Mouse (Mus musculus): Measurements from ENCODE around the gene Ghr. TPM values are rescaled to one million over a fixed set of nuclear protein-coding genes. Genes with fewer than 3 reads are reported as not detected.

The Ghr gene
- polyA plus RNA-seq, 1 experiment: 1.6 TPM

- WGBS: 81% methylated on average over 5 of the region's 5 CpGs
- Histone ChIP-seq H3K36me3 (ENCODE audit: control insufficient read depth, insufficient read depth, low read length) (no peaks in the 10 kb centered on the region), H3K27me3 (ENCODE audit: control insufficient read depth, insufficient read depth, low read length) (no peaks in the 10 kb centered on the region), H3K27ac (ENCODE audit: insufficient read depth, low read length) (no peak overlapping the region), H3K4me1 (ENCODE audit: control insufficient read depth, insufficient read depth, insufficient read length) (no peaks in the 10 kb centered on the region), H3K4me3 (ENCODE audit: extremely low read depth, insufficient read depth, insufficient read length) (no peak overlapping the region)
- TF ChIP-seq POLR2A (IDR thresholded peaks at IDR 0.05; ENCODE audit: low read depth, low read length): no peak
- no peak for TF ChIP-seq CTCF (IDR thresholded peaks at IDR 0.05; ENCODE audit: extremely low read depth, insufficient read depth, insufficient read length, insufficient replicate concordance)
- DNase-seq (ENCODE audit: low read depth in 1 of 2, low spot score in 2 of 2): no peak
Measured at GRCm38 (mm10) chr15:3504700-3505099, 78.6 kb downstream of the Ghr start.

- Histone ChIP-seq H3K27ac (ENCODE audit: insufficient read depth, low read length) (no peak overlapping the region), H3K27me3 (ENCODE audit: control insufficient read depth, insufficient read depth, low read length) (no peaks in the 10 kb centered on the region), H3K4me3 (ENCODE audit: extremely low read depth, insufficient read depth, insufficient read length) (no peak overlapping the region), H3K4me1 (ENCODE audit: control insufficient read depth, insufficient read depth, insufficient read length) (no peaks in the 10 kb centered on the region), H3K36me3 (ENCODE audit: control insufficient read depth, insufficient read depth, low read length) (no peaks in the 10 kb centered on the region)
- TF ChIP-seq CTCF (IDR thresholded peaks at IDR 0.05; ENCODE audit: extremely low read depth, insufficient read depth, insufficient read length, insufficient replicate concordance) (no peak), POLR2A (IDR thresholded peaks at IDR 0.05; ENCODE audit: low read depth, low read length) (no peak)
- no peak for DNase-seq (ENCODE audit: low read depth in 1 of 2, low spot score in 2 of 2)
- 90% methylated on average over 3 of the region's 3 CpGs for whole genome bisulfite sequencing
Measured at GRCm38 (mm10) chr15:3501683-3502082, 81.6 kb downstream of the Ghr start.

- TF ChIP-seq CTCF (IDR thresholded peaks at IDR 0.05; ENCODE audit: extremely low read depth, insufficient read depth, insufficient read length, insufficient replicate concordance) (no peak), POLR2A (IDR thresholded peaks at IDR 0.05; ENCODE audit: low read depth, low read length) (no peak)
- Histone ChIP-seq H3K36me3 (ENCODE audit: control insufficient read depth, insufficient read depth, low read length) (no peaks in the 10 kb centered on the region), H3K4me3 (ENCODE audit: extremely low read depth, insufficient read depth, insufficient read length) (no peak overlapping the region), H3K4me1 (ENCODE audit: control insufficient read depth, insufficient read depth, insufficient read length) (no peaks in the 10 kb centered on the region), H3K27me3 (ENCODE audit: control insufficient read depth, insufficient read depth, low read length) (no peaks in the 10 kb centered on the region), H3K27ac (ENCODE audit: insufficient read depth, low read length) (no peak overlapping the region)
- WGBS: 86% methylated on average over 1 of the region's 1 CpGs
- DNase-seq (ENCODE audit: low read depth in 1 of 2, low spot score in 2 of 2): no peak
Measured at GRCm38 (mm10) chr15:3499020-3499419, 84.3 kb downstream of the Ghr start.

GRCm38 (mm10) chr15:3497946-3498580 is 85.2 kb downstream of the Ghr start:
- Histone ChIP-seq H3K4me3 (ENCODE audit: extremely low read depth, insufficient read depth, insufficient read length) (no peak overlapping the region), H3K4me1 (ENCODE audit: control insufficient read depth, insufficient read depth, insufficient read length) (no peaks in the 10 kb centered on the region), H3K27ac (ENCODE audit: insufficient read depth, low read length) (no peak overlapping the region), H3K36me3 (ENCODE audit: control insufficient read depth, insufficient read depth, low read length) (no peaks in the 10 kb centered on the region), H3K27me3 (ENCODE audit: control insufficient read depth, insufficient read depth, low read length) (no peaks in the 10 kb centered on the region)
- TF ChIP-seq POLR2A (IDR thresholded peaks at IDR 0.05; ENCODE audit: low read depth, low read length) (no peak), CTCF (IDR thresholded peaks at IDR 0.05; ENCODE audit: extremely low read depth, insufficient read depth, insufficient read length, insufficient replicate concordance) (no peak)
- DNase-seq (ENCODE audit: low read depth in 1 of 2, low spot score in 2 of 2): no peak
- WGBS: 89% methylated on average over 9 of the region's 9 CpGs

DNA sequence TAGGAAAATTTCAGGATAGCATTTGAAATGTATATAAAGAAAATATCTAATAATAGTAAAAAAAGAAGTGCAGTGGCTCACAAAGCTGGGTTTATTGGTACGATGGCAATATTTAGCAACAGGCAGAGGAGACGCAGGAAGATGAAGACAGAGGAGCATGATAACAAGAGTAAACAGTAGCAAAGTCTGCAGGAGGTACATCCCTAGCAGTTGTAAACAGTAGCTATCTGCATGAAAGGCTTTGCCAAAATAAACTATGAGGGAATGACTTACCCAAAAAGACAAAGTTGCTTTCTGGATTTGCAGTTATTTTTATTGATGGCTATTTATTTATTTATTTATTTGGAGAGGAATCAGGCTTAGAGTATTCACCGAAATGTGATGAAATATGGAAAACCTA is 92.4 kb downstream of the Ghr start:
- no peak for TF ChIP-seq CTCF (IDR thresholded peaks at IDR 0.05; ENCODE audit: extremely low read depth, insufficient read depth, insufficient read length, insufficient replicate concordance)
- 90% methylated on average over 3 of the region's 3 CpGs for WGBS
- H3K4me1 ChIP-seq (ENCODE audit: control insufficient read depth, insufficient read depth, insufficient read length): no peaks in the 10 kb centered on the region
- H3K27me3 ChIP-seq (ENCODE audit: control insufficient read depth, insufficient read depth, low read length): no peaks in the 10 kb centered on the region
- no peak for DNase-seq (ENCODE audit: low read depth in 1 of 2, low spot score in 2 of 2)
- no peak overlapping the region for H3K27ac ChIP-seq (ENCODE audit: insufficient read depth, low read length)
- no peak overlapping the region for H3K4me3 ChIP-seq (ENCODE audit: extremely low read depth, insufficient read depth, insufficient read length)
- H3K36me3 ChIP-seq (ENCODE audit: control insufficient read depth, insufficient read depth, low read length): no peaks in the 10 kb centered on the region

DNA sequence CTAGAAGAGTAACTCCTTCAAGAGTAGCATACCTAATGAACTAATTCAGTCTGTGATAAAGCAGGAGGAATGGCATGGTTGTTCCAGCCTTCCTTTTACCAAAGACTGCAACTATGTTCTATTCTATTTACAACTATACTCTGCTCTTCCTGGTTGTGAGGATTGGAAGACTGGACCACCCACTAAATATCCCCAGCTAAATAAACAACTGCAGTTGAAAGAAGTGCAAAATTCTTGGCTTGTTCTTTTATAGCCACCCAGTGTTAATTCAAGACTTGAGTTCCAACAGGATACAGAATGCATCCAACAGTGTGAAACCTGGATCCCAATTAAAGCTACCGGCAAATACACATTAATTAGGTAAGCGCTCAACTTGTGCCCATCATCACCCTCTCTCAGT is 93.3 kb downstream of the Ghr start:
- 93% methylated on average over 2 of the region's 2 CpGs for WGBS
- H3K36me3 ChIP-seq (ENCODE audit: control insufficient read depth, insufficient read depth, low read length): no peaks in the 10 kb centered on the region
- TF ChIP-seq POLR2A (IDR thresholded peaks at IDR 0.05; ENCODE audit: low read depth, low read length) (no peak), CTCF (IDR thresholded peaks at IDR 0.05; ENCODE audit: extremely low read depth, insufficient read depth, insufficient read length, insufficient replicate concordance) (no peak)

DNA sequence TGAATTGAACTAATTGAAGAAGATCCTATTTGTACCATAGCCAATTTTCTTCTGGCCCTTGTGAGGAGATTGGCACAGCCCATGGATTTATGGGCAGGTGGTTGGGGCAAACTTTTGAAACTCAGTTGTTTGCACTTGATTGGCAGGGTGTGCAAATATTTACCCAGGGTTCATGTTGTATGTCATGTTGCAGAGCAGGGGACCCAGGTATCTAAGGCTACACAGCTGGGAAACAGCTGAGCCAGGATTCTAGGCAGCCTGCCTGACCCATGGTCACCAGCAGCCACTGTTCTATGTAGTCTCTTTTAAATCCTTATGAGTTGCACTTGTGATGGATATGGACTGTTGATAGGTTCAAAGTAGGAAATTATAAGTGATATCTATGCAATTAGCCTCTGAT is 94.1 kb downstream of the Ghr start:
- Histone ChIP-seq H3K4me1 (ENCODE audit: control insufficient read depth, insufficient read depth, insufficient read length) (no peaks in the 10 kb centered on the region), H3K27me3 (ENCODE audit: control insufficient read depth, insufficient read depth, low read length) (no peaks in the 10 kb centered on the region), H3K4me3 (ENCODE audit: extremely low read depth, insufficient read depth, insufficient read length) (no peak overlapping the region), H3K27ac (ENCODE audit: insufficient read depth, low read length) (no peak overlapping the region), H3K36me3 (ENCODE audit: control insufficient read depth, insufficient read depth, low read length) (no peaks in the 10 kb centered on the region)
- TF ChIP-seq CTCF (IDR thresholded peaks at IDR 0.05; ENCODE audit: extremely low read depth, insufficient read depth, insufficient read length, insufficient replicate concordance) (no peak), POLR2A (IDR thresholded peaks at IDR 0.05; ENCODE audit: low read depth, low read length) (no peak)
- DNase-seq (ENCODE audit: low read depth in 1 of 2, low spot score in 2 of 2): no peak

More for the DNA sequence above, 93.3 kb downstream of the Ghr start:
- Histone ChIP-seq H3K27ac (ENCODE audit: insufficient read depth, low read length) (no peak overlapping the region), H3K4me3 (ENCODE audit: extremely low read depth, insufficient read depth, insufficient read length) (no peak overlapping the region), H3K4me1 (ENCODE audit: control insufficient read depth, insufficient read depth, insufficient read length) (no peaks in the 10 kb centered on the region), H3K27me3 (ENCODE audit: control insufficient read depth, insufficient read depth, low read length) (no peaks in the 10 kb centered on the region)
- DNase-seq (ENCODE audit: low read depth in 1 of 2, low spot score in 2 of 2): no peak
